Mouse (Mus musculus): Measurements from ENCODE around the gene Tk1. TPM values are rescaled to one million over a fixed set of nuclear protein-coding genes. Genes with fewer than 3 reads are reported as not detected.
"Not testable (repeated sequence)": the region's sequence is repeated elsewhere in the genome, so short reads cannot be mapped to it uniquely, and the experiment has no call there.

Gene Tk1
- polyA plus RNA-seq, 1 experiment from 2014 or later, result 117 TPM

DNA sequence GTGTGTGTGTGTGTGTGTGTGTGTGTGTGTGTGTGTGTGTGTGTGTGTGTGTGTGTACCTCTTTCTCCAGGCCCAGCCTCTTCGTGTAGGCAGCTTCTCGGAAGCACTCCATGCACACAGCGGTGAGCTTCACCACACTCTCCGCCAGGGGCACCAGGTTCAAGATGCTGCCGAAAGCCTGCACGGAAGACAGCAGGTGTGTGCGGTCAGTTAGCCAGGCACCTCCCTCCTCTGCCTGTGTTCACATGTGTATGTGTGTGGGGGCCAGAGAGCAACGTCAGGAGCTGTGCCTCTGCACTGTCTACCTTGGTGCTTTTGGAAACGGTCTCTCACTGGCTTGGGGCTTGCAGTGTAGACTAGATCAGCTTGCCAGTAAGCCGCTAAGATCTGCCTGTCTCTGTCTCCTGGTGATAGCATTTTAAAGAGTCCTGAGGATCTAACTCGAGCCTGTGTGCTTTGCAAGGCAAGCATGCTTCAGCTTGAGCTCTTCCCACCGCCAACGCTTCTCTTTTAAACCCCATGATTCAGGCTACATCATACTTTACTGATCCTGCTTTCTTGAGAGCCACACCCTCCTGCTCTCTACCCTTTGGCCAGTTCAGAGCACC, 9.4 kb downstream of the Tk1 start:
- H3K9ac ChIP-seq, result no peak overlapping the region
- 87% methylated on average over 11 of the region's 13 CpGs for WGBS
- peaks cover 88% of the 10 kb centered on the region for H3K36me3 ChIP-seq
- H3K27ac ChIP-seq, result no peak overlapping the region
- no peaks in the 10 kb centered on the region for H3K9me3 ChIP-seq
- H3K4me3 ChIP-seq, result no peak overlapping the region
- no peak overlapping the region for H3K4me2 ChIP-seq (replicated peaks)
- no peak for ATAC-seq (ENCODE audit: insufficient number of reproducible peaks, insufficient read depth, low FRiP score, low TSS enrichment)
- H3K4me1 ChIP-seq, result no peaks in the 10 kb centered on the region
- H3K27me3 ChIP-seq, result no peaks in the 10 kb centered on the region

DNA sequence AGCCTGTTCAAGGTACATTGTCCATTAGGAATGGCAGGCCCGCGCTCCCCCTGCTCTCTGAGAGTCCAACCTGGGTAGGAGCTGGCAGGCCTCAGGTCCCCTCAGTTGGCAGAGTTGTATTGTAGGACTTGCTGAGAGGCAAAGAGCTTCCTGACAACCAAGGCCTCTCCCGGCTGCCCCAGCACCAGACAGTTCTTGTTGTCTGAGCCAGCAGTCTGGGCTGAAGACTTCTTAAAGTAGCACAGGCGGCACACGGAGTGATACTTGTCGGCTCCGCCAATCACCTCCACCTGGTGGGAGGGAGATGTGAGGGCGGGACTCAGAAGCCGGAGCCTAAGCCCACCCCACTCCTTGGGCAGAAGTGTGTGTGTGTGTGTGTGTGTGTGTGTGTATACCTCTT, 10.0 kb downstream of the Tk1 start:
- not testable (repeated sequence) for H3K9me3 ChIP-seq; H3K9ac ChIP-seq; ATAC-seq (ENCODE audit: insufficient number of reproducible peaks, insufficient read depth, low FRiP score, low TSS enrichment); H3K27ac ChIP-seq; H3K4me1 ChIP-seq; H3K27me3 ChIP-seq; H3K4me2 ChIP-seq (replicated peaks); H3K4me3 ChIP-seq
- WGBS, result 82% methylated on average over 9 of the region's 9 CpGs
- peaks cover 82% of the 10 kb centered on the region for H3K36me3 ChIP-seq

GRCm38 (mm10) chr11:117814704-117815366, 11.1 kb downstream of the Tk1 start:
- Histone ChIP-seq H3K4me2 (replicated peaks) (no peak overlapping the region), H3K27ac (no peak overlapping the region), H3K27me3 (no peaks in the 10 kb centered on the region), H3K4me1 (peaks cover 8% of the 10 kb centered on the region), H3K4me3 (no peak overlapping the region), H3K9ac (no peak overlapping the region), H3K36me3 (peaks cover 71% of the 10 kb centered on the region), H3K9me3 (no peaks in the 10 kb centered on the region)
- WGBS, result 94% methylated on average over 6 of the region's 6 CpGs
- no peak for ATAC-seq (ENCODE audit: insufficient number of reproducible peaks, insufficient read depth, low FRiP score, low TSS enrichment)

DNA sequence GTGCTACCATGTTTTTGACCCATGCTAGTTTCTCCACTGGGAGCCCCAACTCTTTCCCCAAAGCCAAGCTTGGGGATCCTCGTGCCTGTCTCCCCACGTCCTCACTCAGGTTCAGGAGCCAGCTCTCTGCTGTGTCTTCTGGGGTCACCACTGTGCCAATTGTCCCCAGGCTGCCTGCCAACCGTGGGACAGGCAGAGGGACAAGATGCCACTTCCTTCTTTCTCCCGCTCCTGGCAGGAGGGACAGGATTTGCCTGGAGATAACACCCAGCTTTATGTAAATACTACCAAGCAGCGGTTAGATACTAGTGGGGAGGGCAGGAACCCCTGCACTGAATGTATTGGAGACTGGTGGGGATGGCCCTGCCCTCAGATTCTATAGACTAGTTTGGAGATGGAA, 12.0 kb downstream of the Tk1 start:
- no peak overlapping the region for H3K4me3 ChIP-seq
- no peak for ATAC-seq (ENCODE audit: insufficient number of reproducible peaks, insufficient read depth, low FRiP score, low TSS enrichment)
- WGBS, result 80% methylated on average over 5 of the region's 5 CpGs
- H3K9me3 ChIP-seq, result no peaks in the 10 kb centered on the region
- H3K27me3 ChIP-seq, result no peaks in the 10 kb centered on the region
- no peak overlapping the region for H3K27ac ChIP-seq
- no peak overlapping the region for H3K4me2 ChIP-seq (replicated peaks)
- H3K9ac ChIP-seq, result no peak overlapping the region
- peaks cover 12% of the 10 kb centered on the region for H3K4me1 ChIP-seq
- H3K36me3 ChIP-seq, result peaks cover 62% of the 10 kb centered on the region

- WGBS, result 1% methylated on average over 21 of the region's 21 CpGs
- Histone ChIP-seq H3K9me3 (no peaks in the 10 kb centered on the region), H3K4me1 (peaks cover 12% of the 10 kb centered on the region), H3K9ac (peak overlapping the region; percentile 67), H3K4me2 (replicated peaks) (peak overlapping the region; percentile 100), H3K36me3 (peaks cover 31% of the 10 kb centered on the region), H3K27ac (0 out of 2 replicates have a peak overlapping the region, but pooled peaks have one; percentile 38), H3K27me3 (no peaks in the 10 kb centered on the region), H3K4me3 (peak overlapping the region; percentile 78)
- peak; percentile 70 for ATAC-seq (ENCODE audit: insufficient number of reproducible peaks, insufficient read depth, low FRiP score, low TSS enrichment)
Measured at GRCm38 (mm10) chr11:117810401-117811046, 15.4 kb downstream of the Tk1 start.

DNA sequence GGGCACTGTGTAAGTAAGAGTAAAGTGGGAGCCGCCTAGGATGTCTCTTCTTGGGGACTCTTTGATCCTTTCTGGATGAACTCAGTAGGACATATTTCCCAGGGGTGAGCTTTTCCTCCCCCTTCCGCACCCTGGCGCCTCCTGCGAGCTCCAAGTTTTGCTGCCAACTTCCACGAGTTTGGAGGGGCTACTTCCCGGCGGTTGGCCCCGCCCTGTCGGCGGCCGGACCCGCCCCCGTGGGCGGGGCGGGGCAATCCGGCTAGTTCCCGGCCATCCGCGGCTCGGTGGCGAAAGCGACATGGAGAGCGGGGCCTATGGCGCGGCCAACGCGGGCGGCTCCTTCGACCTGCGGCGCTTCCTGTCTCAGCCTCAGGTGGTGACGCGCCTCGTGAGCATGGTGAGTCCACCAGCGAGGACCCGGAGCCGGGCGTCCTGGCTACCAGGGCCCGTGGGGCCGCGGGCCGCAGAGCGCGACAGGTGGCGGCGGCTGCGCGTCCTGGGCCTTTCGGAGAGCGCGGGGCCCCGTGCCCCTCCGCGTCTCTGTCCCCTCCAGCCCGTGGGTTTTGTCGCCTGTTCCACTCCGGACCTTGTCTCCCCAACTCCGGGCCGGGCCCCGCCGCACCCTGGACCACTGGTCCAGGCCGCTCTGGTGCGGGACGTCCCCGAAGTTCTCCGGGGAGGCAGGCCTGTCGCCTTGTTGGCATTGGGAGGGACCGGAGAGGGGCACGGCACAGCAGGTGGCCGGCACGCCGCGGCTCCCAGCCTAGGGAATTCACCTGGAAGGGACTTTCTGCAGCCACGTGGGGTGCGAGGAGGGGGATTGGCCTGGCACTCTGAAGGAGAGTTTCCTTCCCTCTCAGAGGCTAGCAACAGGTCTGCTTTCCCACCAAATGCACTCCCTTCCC, 16.2 kb downstream of the Tk1 start, which contains the start of the genes Gm20708 and Syngr2:
Gene Gm20708, plus strand, starts transcription at position 262 of the 905 bp plus-strand sequence.
Gene Syngr2, plus strand, starts transcription at position 262 of the 905 bp plus-strand sequence.
- Histone ChIP-seq H3K27ac (0 out of 2 replicates have a peak within 1 kb of the TSS, but pooled peaks have one; percentile 38), H3K4me1 (peaks cover 12% of the 10 kb centered on the region), H3K4me2 (replicated peaks) (peak within 1 kb of the TSS; percentile 100), H3K4me3 (peak within 1 kb of the TSS; percentile 78), H3K27me3 (no peaks in the 10 kb centered on the region), H3K36me3 (peaks cover 24% of the 10 kb centered on the region), H3K9me3 (no peaks in the 10 kb centered on the region), H3K9ac (peak within 1 kb of the TSS; percentile 67)
- WGBS, result under 1% methylated on average over 73 of the region's 75 CpGs
- peak; percentile 32; the same call in 1 of the 2 replicates for ATAC-seq (ENCODE audit: insufficient number of reproducible peaks, insufficient read depth, low FRiP score, low TSS enrichment)

GRCm38 (mm10) chr11:117806781-117807180, 19.1 kb downstream of the Tk1 start:
- ATAC-seq (ENCODE audit: insufficient number of reproducible peaks, insufficient read depth, low FRiP score, low TSS enrichment), result no peak

DNA sequence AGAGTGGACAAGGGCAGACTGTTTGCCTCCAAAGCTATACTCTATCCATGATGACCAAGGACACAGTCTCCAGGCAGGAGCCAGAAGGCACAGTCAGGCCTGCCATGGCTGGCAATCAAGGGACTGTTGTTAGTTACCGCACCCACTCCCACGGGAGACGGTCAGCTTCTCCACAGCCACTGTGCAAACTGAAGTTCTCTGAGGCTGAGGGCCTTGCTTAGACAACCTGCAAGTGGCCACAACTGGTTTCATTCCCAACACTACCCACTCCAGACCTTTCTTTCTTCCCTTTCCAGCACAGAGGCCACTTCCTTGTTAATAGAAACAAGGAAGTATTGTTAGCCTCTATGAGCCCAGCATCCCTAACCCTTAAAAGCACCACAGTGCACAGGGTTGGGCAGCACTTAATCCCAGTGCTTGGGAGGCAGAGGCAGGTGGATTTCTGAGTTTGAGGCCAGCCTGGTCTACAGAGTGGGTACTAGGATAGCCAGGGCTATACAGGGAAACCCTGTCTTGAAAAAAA, 22.7 kb downstream of the Tk1 start:
- no peaks in the 10 kb centered on the region for H3K36me3 ChIP-seq
- no peaks in the 10 kb centered on the region for H3K9me3 ChIP-seq
- no peak for ATAC-seq (ENCODE audit: insufficient number of reproducible peaks, insufficient read depth, low FRiP score, low TSS enrichment)
- 0 out of 2 replicates have a peak, but pooled peaks cover 3% of the 10 kb centered on the region for H3K4me1 ChIP-seq
- no peak overlapping the region for H3K27ac ChIP-seq
- whole genome bisulfite sequencing, result 98% methylated on average over 3 of the region's 3 CpGs
- H3K4me2 ChIP-seq (replicated peaks), result no peak overlapping the region
- no peak overlapping the region for H3K9ac ChIP-seq
- no peak overlapping the region for H3K4me3 ChIP-seq
- H3K27me3 ChIP-seq, result no peaks in the 10 kb centered on the region

More at GRCm38 (mm10) chr11:117806781-117807180, 19.1 kb downstream of the Tk1 start:
- Histone ChIP-seq H3K4me1 (peaks cover 12% of the 10 kb centered on the region), H3K9me3 (no peaks in the 10 kb centered on the region), H3K4me3 (no peak overlapping the region), H3K36me3 (no peaks in the 10 kb centered on the region), H3K9ac (no peak overlapping the region), H3K27ac (no peak overlapping the region), H3K27me3 (no peaks in the 10 kb centered on the region), H3K4me2 (replicated peaks) (no peak overlapping the region)
- WGBS, result 92% methylated on average over 6 of the region's 6 CpGs

DNA sequence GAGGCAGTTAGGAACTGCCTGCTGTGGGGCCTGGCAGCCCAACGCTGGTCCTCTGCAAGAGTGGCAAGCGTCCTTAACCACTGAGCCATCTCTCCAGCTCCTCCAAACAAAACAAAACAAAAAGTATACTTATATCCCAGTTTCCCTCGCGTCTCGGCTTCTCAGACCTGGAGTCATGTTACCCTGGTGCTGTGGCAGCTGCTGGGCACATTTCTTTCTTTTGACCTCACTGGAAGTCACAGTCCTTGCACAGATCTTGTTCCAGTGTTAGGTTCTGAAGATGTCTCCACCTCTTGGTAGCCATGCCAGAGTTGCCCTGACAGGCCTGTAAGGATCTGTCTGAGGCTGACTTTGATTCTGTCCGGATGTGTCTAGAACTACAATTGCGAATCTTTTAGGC, 24.2 kb downstream of the Tk1 start:
- H3K27me3 ChIP-seq, result no peaks in the 10 kb centered on the region
- peaks cover 8% of the 10 kb centered on the region; the same call in 1 of the 2 replicates for H3K4me1 ChIP-seq
- H3K27ac ChIP-seq, result no peak overlapping the region
- H3K4me3 ChIP-seq, result no peak overlapping the region
- no peak for ATAC-seq (ENCODE audit: insufficient number of reproducible peaks, insufficient read depth, low FRiP score, low TSS enrichment)
- no peak overlapping the region for H3K4me2 ChIP-seq (replicated peaks)
- WGBS, result 58% methylated on average over 7 of the region's 7 CpGs
- H3K9me3 ChIP-seq, result no peaks in the 10 kb centered on the region
- no peaks in the 10 kb centered on the region for H3K36me3 ChIP-seq
- no peak overlapping the region for H3K9ac ChIP-seq

DNA sequence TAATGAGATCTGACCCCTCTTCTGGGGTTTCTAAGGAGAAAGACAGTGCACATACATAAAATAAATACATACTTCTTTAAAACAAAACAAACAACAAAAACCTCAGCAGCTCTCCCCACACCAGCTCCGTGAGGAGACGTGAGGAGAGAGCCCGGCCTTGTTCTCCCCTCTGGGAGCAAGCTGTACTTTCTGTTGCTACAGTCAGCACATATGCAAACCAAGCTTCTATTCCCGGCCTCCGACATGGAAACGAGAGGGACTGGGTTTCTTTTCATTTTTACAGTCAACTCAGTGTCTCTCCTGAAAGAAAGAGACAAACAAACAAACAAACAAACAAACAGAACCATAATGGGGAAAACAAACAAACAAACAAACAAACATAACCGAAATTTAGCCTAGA, 25.9 kb downstream of the Tk1 start:
- Histone ChIP-seq H3K4me2 (replicated peaks) (no peak overlapping the region), H3K9ac (no peak overlapping the region), H3K4me3 (no peak overlapping the region), H3K27ac (no peak overlapping the region), H3K27me3 (no peaks in the 10 kb centered on the region), H3K9me3 (no peaks in the 10 kb centered on the region), H3K36me3 (no peaks in the 10 kb centered on the region), H3K4me1 (peaks cover 8% of the 10 kb centered on the region; the same call in 1 of the 2 replicates)
- WGBS, result 82% methylated on average over 7 of the region's 7 CpGs
- no peak for ATAC-seq (ENCODE audit: insufficient number of reproducible peaks, insufficient read depth, low FRiP score, low TSS enrichment)

- H3K9me3 ChIP-seq, result no peaks in the 10 kb centered on the region
- H3K4me1 ChIP-seq, result peaks cover 8% of the 10 kb centered on the region; the same call in 1 of the 2 replicates
- ATAC-seq (ENCODE audit: insufficient number of reproducible peaks, insufficient read depth, low FRiP score, low TSS enrichment), result no peak
- 67% methylated on average over 5 of the region's 5 CpGs for WGBS
- H3K27me3 ChIP-seq, result no peaks in the 10 kb centered on the region
- no peaks in the 10 kb centered on the region for H3K36me3 ChIP-seq
- H3K9ac ChIP-seq, result no peak overlapping the region
- H3K27ac ChIP-seq, result no peak overlapping the region
- no peak overlapping the region for H3K4me3 ChIP-seq
- no peak overlapping the region for H3K4me2 ChIP-seq (replicated peaks)
Measured at GRCm38 (mm10) chr11:117799174-117799573, 26.7 kb downstream of the Tk1 start.
